Mouse (Mus musculus) neural tube, embryonic 12.5 days (tissue): ENCODE measurements around the gene Rsph1. TPM values are rescaled to one million over a fixed set of nuclear protein-coding genes. Genes with fewer than 3 reads are reported as not detected.
A peak's percentile ranks its signal among the peaks of the same experiment; 100 is the strongest.

ENCODE experiments used
- ATAC-seq: fragments of 200-750 bp; cut with Nextera tagmentation; 2 replicates; pipeline ENCODE4 v1.8.0; 2017; ENCODE audit warnings: low read depth, mild to moderate bottlenecking, moderate TSS enrichment, moderate library complexity; ENCODE audit not compliant: low FRiP score
- H3K27ac ChIP-seq: fragments of 300-500 bp; sonication (generic); 2 replicates; pipeline ENCODE4 v1.5.1; 2016
- H3K27me3 ChIP-seq: fragments of 300-500 bp; sonication (generic); replicated peaks from 2 replicates; pipeline ENCODE4 v1.6.1; 2016; ENCODE audit warnings: mild to moderate bottlenecking
- H3K36me3 ChIP-seq: fragments of 300-500 bp; sonication (generic); 2 replicates; pipeline ENCODE4 v1.6.1; 2016; ENCODE audit warnings: mild to moderate bottlenecking
- H3K4me1 ChIP-seq: fragments of 300-500 bp; sonication (generic); 2 replicates; pipeline ENCODE4 v1.6.1; 2016
- H3K4me2 ChIP-seq: fragments of 300-500 bp; sonication (generic); replicated peaks from 2 replicates; pipeline ENCODE4 v1.6.1; 2016; ENCODE audit warnings: mild to moderate bottlenecking
- H3K4me3 ChIP-seq: fragments of 300-500 bp; sonication (generic); 2 replicates; pipeline ENCODE4 v1.5.1; 2016
- H3K9ac ChIP-seq: fragments of 300-500 bp; sonication (generic); 2 replicates; pipeline ENCODE4 v1.6.1; 2016; ENCODE audit warnings: mild to moderate bottlenecking
- H3K9me3 ChIP-seq: fragments of 300-500 bp; sonication (generic); 2 replicates; pipeline ENCODE4 v1.6.1; 2016; ENCODE audit warnings: mild to moderate bottlenecking
- WGBS: fragments of 180-500 bp; shearing (Covaris S2); methylation state at CpG from one replicate; pipeline ENCODE4 v1.1.7; 2016; 5-methylcytosine and 5-hydroxymethylcytosine counted together
- polyA plus RNA-seq: library from polyadenylated mRNA; unstranded; fragments of >200 nt; fragmentation: Nextera tagmentation; extraction: Ambion mirVana; gene quantifications from 2 replicates; pipeline ENCODE4 v1.2.1, GENCODE M21; 2016

Rsph1 gene
- polyA plus RNA-seq, result 1.2 and 1.9 TPM in 2 replicates

- H3K27me3 ChIP-seq, result peaks cover 5% of the 10 kb centered on the region
- 10% methylated on average over 44 of the region's 44 CpGs for WGBS
- peak within 1 kb of the TSS; percentile 52; the same call in 1 of the 2 replicates for H3K9ac ChIP-seq
- peak within 1 kb of the TSS; percentile 45 for H3K4me3 ChIP-seq
- no peaks in the 10 kb centered on the region for H3K36me3 ChIP-seq
- H3K4me2 ChIP-seq, result peak within 1 kb of the TSS; percentile 92
- no peaks in the 10 kb centered on the region for H3K9me3 ChIP-seq
- ATAC-seq, result peak; percentile 90
- no peak within 1 kb of the TSS for H3K27ac ChIP-seq
- peaks cover 17% of the 10 kb centered on the region for H3K4me1 ChIP-seq
Observed at GRCm38 (mm10) chr17:31276922-31277918, at the start of gene Rsph1. Rsph1 (minus strand) TSS chr17:31277383.

GRCm38 (mm10) chr17:31326220-31326852 is 49.2 kb upstream of the Rsph1 start:
- WGBS, result 31% methylated on average over 9 of the region's 9 CpGs
- ATAC-seq, result no peak
- H3K4me3 ChIP-seq, result no peak overlapping the region
- no peak overlapping the region; the same call in 1 of the 2 replicates for H3K27ac ChIP-seq
- no peak overlapping the region for H3K9ac ChIP-seq
- no peaks in the 10 kb centered on the region for H3K9me3 ChIP-seq
- 0 out of 2 replicates have a peak, but pooled peaks cover 3% of the 10 kb centered on the region for H3K27me3 ChIP-seq
- peaks cover 10% of the 10 kb centered on the region; the same call in 1 of the 2 replicates for H3K4me1 ChIP-seq
- peaks cover 4% of the 10 kb centered on the region; the same call in 1 of the 2 replicates for H3K36me3 ChIP-seq
- H3K4me2 ChIP-seq, result no peak overlapping the region

GRCm38 (mm10) chr17:31325451-31326219 is 48.5 kb upstream of the Rsph1 start:
- H3K27ac ChIP-seq, result no peak overlapping the region; the same call in 1 of the 2 replicates
- no peak for ATAC-seq

GRCm38 (mm10) chr17:31324227-31324626 is 47.0 kb upstream of the Rsph1 start:
- Histone ChIP-seq H3K9me3 (no peaks in the 10 kb centered on the region), H3K36me3 (peaks cover 6% of the 10 kb centered on the region; the same call in 1 of the 2 replicates), H3K4me3 (no peak overlapping the region), H3K4me2 (no peak overlapping the region), H3K27ac (no peak overlapping the region), H3K27me3 (no peaks in the 10 kb centered on the region), H3K4me1 (peaks cover 10% of the 10 kb centered on the region; the same call in 1 of the 2 replicates), H3K9ac (no peak overlapping the region)
- 95% methylated on average over 8 of the region's 8 CpGs for WGBS
- ATAC-seq, result no peak

More at GRCm38 (mm10) chr17:31325451-31326219, 48.5 kb upstream of the Rsph1 start:
- Histone ChIP-seq H3K9me3 (no peaks in the 10 kb centered on the region), H3K27me3 (0 out of 2 replicates have a peak, but pooled peaks cover 3% of the 10 kb centered on the region), H3K4me3 (no peak overlapping the region), H3K4me1 (peaks cover 10% of the 10 kb centered on the region; the same call in 1 of the 2 replicates), H3K4me2 (no peak overlapping the region), H3K36me3 (peaks cover 4% of the 10 kb centered on the region; the same call in 1 of the 2 replicates), H3K9ac (no peak overlapping the region)
- WGBS, result 70% methylated on average over 13 of the region's 13 CpGs

GRCm38 (mm10) chr17:31323379-31323778 is 46.2 kb upstream of the Rsph1 start:
- Histone ChIP-seq H3K4me1 (peaks cover 10% of the 10 kb centered on the region; the same call in 1 of the 2 replicates), H3K27me3 (no peaks in the 10 kb centered on the region), H3K4me3 (no peak overlapping the region), H3K36me3 (peaks cover 8% of the 10 kb centered on the region; the same call in 1 of the 2 replicates), H3K9ac (no peak overlapping the region), H3K9me3 (no peaks in the 10 kb centered on the region), H3K4me2 (no peak overlapping the region), H3K27ac (no peak overlapping the region)
- 90% methylated on average over 4 of the region's 4 CpGs for WGBS
- no peak for ATAC-seq

- Histone ChIP-seq H3K4me2 (no peak overlapping the region), H3K27me3 (no peaks in the 10 kb centered on the region), H3K4me1 (peaks cover 10% of the 10 kb centered on the region; the same call in 1 of the 2 replicates), H3K9ac (no peak overlapping the region), H3K27ac (no peak overlapping the region), H3K4me3 (no peak overlapping the region), H3K36me3 (peaks cover 8% of the 10 kb centered on the region; the same call in 1 of the 2 replicates), H3K9me3 (no peaks in the 10 kb centered on the region)
- 90% methylated on average over 4 of the region's 4 CpGs for WGBS
- ATAC-seq, result no peak
Observed at GRCm38 (mm10) chr17:31322446-31322845, 45.3 kb upstream of the Rsph1 start.

- H3K4me2 ChIP-seq, result no peak overlapping the region
- H3K4me3 ChIP-seq, result no peak overlapping the region
- WGBS, result 80% methylated on average over 12 of the region's 12 CpGs
- H3K36me3 ChIP-seq, result peaks cover 12% of the 10 kb centered on the region; the same call in 1 of the 2 replicates
- peaks cover 5% of the 10 kb centered on the region; the same call in 1 of the 2 replicates for H3K4me1 ChIP-seq
- no peak for ATAC-seq
- H3K9me3 ChIP-seq, result no peaks in the 10 kb centered on the region
- no peak overlapping the region for H3K9ac ChIP-seq
- H3K27ac ChIP-seq, result no peak overlapping the region
- no peaks in the 10 kb centered on the region for H3K27me3 ChIP-seq
Observed at GRCm38 (mm10) chr17:31321425-31321824, 44.2 kb upstream of the Rsph1 start.

GRCm38 (mm10) chr17:31318906-31319767 is 42.0 kb upstream of the Rsph1 start:
- Histone ChIP-seq H3K4me3 (no peak overlapping the region), H3K27me3 (no peaks in the 10 kb centered on the region), H3K4me2 (no peak overlapping the region), H3K36me3 (peaks cover 16% of the 10 kb centered on the region), H3K4me1 (peaks cover 10% of the 10 kb centered on the region), H3K27ac (no peak overlapping the region), H3K9ac (no peak overlapping the region), H3K9me3 (no peaks in the 10 kb centered on the region)
- no peak for ATAC-seq
- 93% methylated on average over 19 of the region's 19 CpGs for WGBS

- Histone ChIP-seq H3K36me3 (peaks cover 16% of the 10 kb centered on the region), H3K27ac (no peak overlapping the region), H3K9ac (no peak overlapping the region), H3K4me1 (peaks cover 19% of the 10 kb centered on the region), H3K4me3 (no peak overlapping the region), H3K27me3 (no peaks in the 10 kb centered on the region), H3K9me3 (no peaks in the 10 kb centered on the region), H3K4me2 (no peak overlapping the region)
- 52% methylated on average over 22 of the region's 22 CpGs for WGBS
- no peak for ATAC-seq
Observed at GRCm38 (mm10) chr17:31317521-31318272, 40.5 kb upstream of the Rsph1 start.

GRCm38 (mm10) chr17:31316998-31317397 is 39.8 kb upstream of the Rsph1 start:
- peaks cover 12% of the 10 kb centered on the region for H3K36me3 ChIP-seq
- H3K4me1 ChIP-seq, result peaks cover 25% of the 10 kb centered on the region
- H3K9ac ChIP-seq, result no peak overlapping the region
- 96% methylated on average over 3 of the region's 3 CpGs for WGBS
- no peaks in the 10 kb centered on the region for H3K27me3 ChIP-seq
- no peak overlapping the region for H3K4me2 ChIP-seq
- no peak overlapping the region for H3K4me3 ChIP-seq
- ATAC-seq, result no peak
- no peak overlapping the region for H3K27ac ChIP-seq
- no peaks in the 10 kb centered on the region for H3K9me3 ChIP-seq
